Mouse (Mus musculus) left cerebral cortex, postnatal 25 days (tissue): ENCODE results near the gene Nlgn1. TPM values are rescaled to one million over a fixed set of nuclear protein-coding genes. Genes with fewer than 3 reads are reported as not detected.
A peak's percentile ranks its signal among the peaks of the same experiment; 100 is the strongest.

Source experiments
- DNase-seq, 2 experiments: peaks; one replicate each; pipeline ENCODE4 v3.0.0; 2022; ENCODE audit warnings: low spot score in 2 of 2, mixed read lengths in 1 of 2
- intact Hi-C: fragments of 180-260 bp; cut with DNase I; formaldehyde crosslinking; loops from one replicate; pipeline ENCODE4 v1.15.1; 2025
- total RNA-seq, 2 experiments: library from RNA; stranded (reverse); gene quantifications; 2 replicates each; pipeline ENCODE4 v1.2.3; 2021

Nlgn1 gene
- total RNA-seq, 2 experiments from 2014 or later: 104 to 109 TPM

DNA sequence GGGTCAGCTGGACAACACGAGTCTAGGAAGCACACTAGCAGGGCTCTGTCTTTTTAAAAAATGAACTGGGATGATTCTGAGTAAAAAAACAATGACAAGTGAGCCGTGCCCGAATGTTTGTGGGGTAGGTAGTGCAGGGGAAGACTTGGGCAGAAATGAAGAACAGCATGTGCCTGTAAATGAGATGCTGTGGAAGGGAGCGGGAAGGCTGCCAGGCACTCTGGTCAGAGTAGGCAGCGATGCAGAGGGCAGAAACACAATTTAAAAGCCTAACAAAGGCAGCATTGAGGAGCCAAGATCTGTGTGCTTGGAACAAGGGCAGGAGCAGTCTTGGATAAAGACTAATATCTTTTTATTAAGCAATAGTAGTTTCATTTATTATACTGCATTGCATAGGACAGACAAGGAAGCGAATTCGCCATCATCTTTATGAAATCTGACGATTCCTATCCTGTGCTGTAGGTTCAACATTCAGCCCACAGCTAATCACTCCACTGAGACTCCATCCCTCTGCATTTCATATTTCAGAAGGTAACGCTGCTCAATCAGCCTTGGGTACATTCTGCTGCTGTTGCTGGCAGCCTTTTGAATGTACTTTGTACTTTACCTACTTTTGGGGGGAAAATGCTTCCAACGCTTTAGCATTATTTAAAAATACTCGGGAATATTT is 429.0 kb downstream of the Nlgn1 start:
- DNase-seq: peak; percentile 74 to 91
- intact Hi-C loops: loop anchor here (5.0 to 10.0 kb wide), 2 partner anchors 131 to 252 kb away; no protein-coding TSS in a partner anchor

GRCm38 (mm10) chr3:25897456-25897855 is 434.8 kb downstream of the Nlgn1 start:
- no peak for DNase-seq
- intact Hi-C loops: no loop called here

GRCm38 (mm10) chr3:25884797-25885196 is 447.5 kb downstream of the Nlgn1 start:
- DNase-seq: no peak
- intact Hi-C loops: no loop called here

DNA sequence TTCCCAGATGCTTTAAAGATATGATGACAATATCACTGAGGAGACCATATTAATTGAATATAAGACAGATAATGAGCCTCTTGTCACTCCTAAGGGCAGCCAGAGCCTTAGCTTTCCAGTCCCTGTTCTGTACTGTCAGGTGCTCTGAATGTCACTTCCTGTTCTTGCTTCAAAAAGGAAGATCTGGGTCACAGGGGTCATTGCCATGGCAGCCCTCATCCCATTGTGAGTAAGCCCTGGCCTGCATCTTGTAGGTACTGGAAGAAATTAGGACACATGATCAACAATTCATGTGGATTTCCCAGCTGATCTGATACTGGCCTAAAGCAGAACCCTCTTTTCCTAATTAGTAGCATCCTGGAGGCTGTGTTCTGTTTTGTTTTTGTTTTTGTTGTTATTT is 463.1 kb downstream of the Nlgn1 start:
- intact Hi-C loops: no loop called here
- no peak for DNase-seq

GRCm38 (mm10) chr3:25858384-25858783 is 473.9 kb downstream of the Nlgn1 start:
- peak in 1 of 2 experiments; percentile 27 for DNase-seq
- intact Hi-C loops: no loop called here

GRCm38 (mm10) chr3:25844686-25845462 is 487.4 kb downstream of the Nlgn1 start:
- intact Hi-C loops: no loop called here
- DNase-seq: no peak

DNA sequence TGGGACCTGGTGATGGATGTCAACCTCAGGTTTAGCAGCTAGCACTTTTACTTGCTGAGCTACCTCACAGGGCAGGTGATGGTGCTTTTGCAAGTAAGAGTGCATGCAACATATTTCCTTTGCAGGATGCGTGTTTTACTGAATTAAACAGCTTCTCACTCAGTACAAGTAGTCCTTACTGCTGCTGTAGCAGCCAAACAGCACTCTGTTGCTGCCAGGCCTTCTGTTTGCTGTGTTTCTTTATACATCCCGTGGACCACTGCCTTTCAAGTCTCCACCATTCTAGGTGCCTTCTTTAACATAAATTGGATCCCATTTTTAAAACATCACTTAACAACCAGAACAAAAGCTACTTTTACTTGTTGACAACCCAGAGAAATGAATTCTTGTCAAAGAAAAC is 502.0 kb downstream of the Nlgn1 start:
- DNase-seq: no peak
- intact Hi-C loops: no loop called here

DNA sequence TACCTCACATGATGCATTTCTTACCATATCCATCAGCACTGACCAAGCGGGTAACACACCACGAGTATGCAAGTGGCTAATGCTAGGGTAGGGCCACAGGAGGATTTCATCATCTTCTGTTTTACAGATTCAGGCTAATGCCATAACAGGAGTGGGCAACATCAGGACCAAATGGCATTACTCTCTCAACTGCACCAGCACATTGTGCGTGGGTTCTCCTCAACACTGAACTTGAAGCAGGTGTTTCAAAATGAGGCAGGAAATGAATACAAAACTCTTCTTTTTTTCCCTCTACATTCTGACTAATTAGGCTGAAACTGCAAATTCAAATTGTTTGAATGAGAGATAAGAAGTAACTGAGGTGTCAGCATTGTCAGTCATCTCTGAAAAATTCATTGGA is 518.9 kb downstream of the Nlgn1 start:
- intact Hi-C loops: no loop called here
- no peak for DNase-seq

DNA sequence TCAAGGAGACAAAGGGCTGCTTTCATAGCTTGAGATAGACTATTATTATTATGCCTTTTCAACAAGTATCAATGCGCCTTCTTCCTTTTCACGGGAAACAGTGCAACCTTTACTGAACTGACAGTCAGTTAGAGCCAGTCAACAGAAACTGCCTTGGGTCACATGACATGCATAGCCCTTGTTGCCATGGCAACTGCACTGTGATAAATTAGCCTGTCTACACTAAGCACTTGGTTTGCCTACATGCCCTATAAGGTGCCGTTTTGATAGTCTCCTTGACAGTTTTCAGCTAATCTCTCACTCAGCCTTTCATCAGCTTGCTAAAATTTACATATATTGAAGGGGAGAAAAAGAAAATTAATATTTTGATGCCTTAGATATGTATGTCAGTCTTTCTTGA is 524.7 kb downstream of the Nlgn1 start:
- intact Hi-C loops: no loop called here
- DNase-seq: peak; percentile 45 to 51

DNA sequence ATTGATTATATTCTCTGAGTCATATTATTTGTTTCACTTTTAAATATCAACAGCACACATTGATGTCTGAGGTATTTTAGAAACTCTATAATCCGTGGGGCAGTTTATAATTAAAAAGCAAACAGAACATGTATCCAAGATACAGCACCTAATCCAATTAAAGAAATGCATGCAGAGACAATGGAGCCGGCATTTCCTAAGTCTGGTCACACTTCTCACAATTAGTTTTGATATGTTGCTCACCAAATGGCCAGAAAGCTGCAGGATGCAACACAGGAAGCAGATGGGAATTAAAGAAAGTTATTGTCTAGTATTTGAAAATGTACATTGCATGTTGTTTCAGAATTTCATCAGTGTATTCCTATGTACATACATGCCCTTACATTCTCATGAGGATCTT is 550.6 kb downstream of the Nlgn1 start:
- intact Hi-C loops: no loop called here
- DNase-seq: no peak

DNA sequence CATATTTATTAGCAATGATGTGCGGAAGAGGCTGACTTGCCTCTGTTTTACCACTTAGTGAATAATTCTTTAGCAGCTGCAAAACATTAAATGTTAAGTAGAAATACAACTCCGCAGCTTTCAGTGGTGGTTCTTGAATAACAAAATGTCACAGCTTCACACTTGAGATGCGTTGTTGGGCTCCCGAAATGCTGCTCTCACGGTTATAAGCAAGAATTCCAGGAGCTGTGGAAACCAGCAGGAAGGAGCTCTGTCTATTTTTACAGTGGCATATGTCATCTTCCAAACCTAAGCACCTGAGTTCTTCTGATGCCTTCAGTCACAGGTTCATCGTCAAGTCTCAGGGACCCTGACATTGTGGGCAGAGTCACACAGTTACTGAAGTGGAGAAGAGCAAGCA is 556.8 kb downstream of the Nlgn1 start:
- intact Hi-C loops: no loop called here
- DNase-seq: peak in 1 of 2 experiments; percentile 57

GRCm38 (mm10) chr3:25773908-25774307 is 558.4 kb downstream of the Nlgn1 start:
- peak; percentile 51 to 74 for DNase-seq
- intact Hi-C loops: loop anchor here (5.0 kb wide), 1 partner anchor 128 kb away; no protein-coding TSS in a partner anchor

GRCm38 (mm10) chr3:25773467-25773866 is 558.8 kb downstream of the Nlgn1 start:
- peak in 1 of 2 experiments; percentile 45 for DNase-seq
- intact Hi-C loops: loop anchor here (5.0 kb wide), 1 partner anchor 129 kb away; no protein-coding TSS in a partner anchor

- intact Hi-C loops: no loop called here
- peak in 1 of 2 experiments; percentile 60 for DNase-seq
These were observed 568.6 kb downstream of the Nlgn1 start for GRCm38 (mm10) chr3:25763689-25764088.

- intact Hi-C loops: no loop called here
- DNase-seq: no peak
These were observed 574.4 kb downstream of the Nlgn1 start for GRCm38 (mm10) chr3:25757813-25758212.

DNA sequence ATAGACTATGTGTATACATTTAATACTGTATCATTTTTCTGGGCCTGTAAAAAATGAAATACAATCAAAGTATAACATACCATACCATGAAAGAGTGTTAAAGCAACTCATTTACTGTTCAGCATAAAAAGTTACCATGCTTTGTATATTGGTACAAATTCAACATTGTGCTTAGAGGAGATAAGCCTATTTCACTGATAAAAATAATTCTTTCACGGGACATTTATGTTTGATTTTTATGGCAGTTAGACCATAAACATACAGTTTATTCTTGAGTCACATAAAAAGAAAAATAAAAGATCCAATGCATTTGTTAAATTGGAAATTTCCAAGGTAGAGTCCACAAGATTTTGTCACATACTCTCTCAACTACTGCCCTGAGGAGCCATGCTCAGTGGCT is 608.1 kb downstream of the Nlgn1 start:
- intact Hi-C loops: no loop called here

GRCm38 (mm10) chr3:25721464-25721863 is 610.8 kb downstream of the Nlgn1 start:
- intact Hi-C loops: no loop called here
- no peak for DNase-seq

More for the DNA sequence above, 608.1 kb downstream of the Nlgn1 start:
- DNase-seq: no peak

- intact Hi-C loops: no loop called here
- no peak for DNase-seq
These were observed 624.9 kb downstream of the Nlgn1 start for GRCm38 (mm10) chr3:25707380-25707779.

- intact Hi-C loops: no loop called here
- DNase-seq: no peak
These were observed 635.0 kb downstream of the Nlgn1 start for GRCm38 (mm10) chr3:25697231-25697630.

DNA sequence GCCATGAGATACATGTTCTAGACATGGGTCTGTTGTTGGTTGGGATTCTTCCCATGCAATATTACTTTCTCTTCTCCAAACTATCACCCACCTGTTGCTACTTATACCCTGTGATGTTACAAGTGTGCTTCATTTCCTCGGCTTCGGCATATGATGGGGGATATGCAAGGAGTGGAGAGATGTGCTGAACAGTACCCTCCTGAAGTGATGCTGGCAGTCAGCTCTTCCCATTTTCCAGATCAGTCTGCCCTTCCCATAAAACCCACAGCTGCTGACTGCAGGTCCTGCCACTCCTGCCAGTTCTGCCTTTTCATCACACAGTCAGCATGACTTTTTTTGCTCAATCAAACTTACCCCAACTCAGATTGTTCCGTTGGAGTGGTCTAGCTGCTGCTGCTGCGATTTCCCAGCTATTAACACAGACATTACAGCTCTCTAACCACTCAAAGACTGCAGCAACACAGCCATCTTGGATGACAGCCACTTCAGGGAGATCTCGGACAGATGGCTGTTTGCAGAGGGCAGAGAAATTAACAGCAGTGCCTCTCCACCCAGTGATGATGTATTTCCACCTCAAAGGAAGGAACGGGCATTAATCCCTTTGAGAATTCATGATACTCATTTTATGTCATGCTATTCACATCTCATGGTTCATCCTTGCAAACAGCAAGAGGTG is 643.3 kb downstream of the Nlgn1 start:
- intact Hi-C loops: no loop called here
- DNase-seq: no peak
